In genomic region chr1:51477656-51478081, GRCm38 (mm10) we compare ENCODE assay signal across 8 mouse cellular contexts. TPM values are rescaled to one million over a fixed set of nuclear protein-coding genes. Genes with fewer than 3 reads are reported as not detected.
DNase-seq lines count a peak whose midpoint lies in the region; ATAC-seq and TF ChIP-seq lines count a peak whose summit lies in the region.

No protein-coding gene starts in this region.

- no peaks in the 10 kb centered on the region for H3K36me3 ChIP-seq in forebrain, embryonic 14.5 days (ENCODE audit: control insufficient read depth, insufficient read depth, low read length)
- no peaks in the 10 kb centered on the region for H3K36me3 ChIP-seq in hindbrain, embryonic 15.5 days
- H3K36me3 ChIP-seq in limb, embryonic 13.5 days, result no peaks in the 10 kb centered on the region
- no peaks in the 10 kb centered on the region for H3K36me3 ChIP-seq in midbrain, embryonic 15.5 days (replicated peaks)
- peaks cover 23% of the 10 kb centered on the region for H3K36me3 ChIP-seq in thymus, adult 2 months (ENCODE audit: control insufficient read depth, insufficient read depth, low read length)

- TF ChIP-seq CTCF in thymus, adult 2 months (IDR thresholded peaks at IDR 0.05; ENCODE audit: borderline replicate concordance, control insufficient read depth, extremely low read depth, insufficient read depth, low read length, poor library complexity), result no peak

- no peak for TF ChIP-seq POLR2A in thymus, adult 2 months (IDR thresholded peaks at IDR 0.05; ENCODE audit: control insufficient read depth, extremely low read depth, insufficient read depth, low read length, poor library complexity)

- peak; percentile 62 for DNase-seq in cerebellum, postnatal 14 days
- no peak for DNase-seq in cerebellum, adult 11 months
- DNase-seq in adrenal gland, adult 2 months, result peak; percentile 66
- DNase-seq in forebrain, embryonic 14.5 days (ENCODE audit: low spot score), result peak; percentile 25
- DNase-seq in thymus, adult 2 months, result peak; percentile 60

- peak; percentile 40 for ATAC-seq in forebrain, embryonic 14.5 days
- peak; percentile 39 for ATAC-seq in hindbrain, embryonic 15.5 days (ENCODE audit: low FRiP score, low read depth)
- no peak for ATAC-seq in limb, embryonic 13.5 days (ENCODE audit: low FRiP score, low read depth)
- ATAC-seq in midbrain, embryonic 15.5 days (replicated peaks), result peak; percentile 62

- peak overlapping the region; percentile 99 for H3K4me2 ChIP-seq in forebrain, embryonic 14.5 days (ENCODE audit: low read length)
- H3K4me2 ChIP-seq in hindbrain, embryonic 15.5 days, result peak overlapping the region; percentile 97
- H3K4me2 ChIP-seq in limb, embryonic 13.5 days (replicated peaks), result peak overlapping the region; percentile 96
- H3K4me2 ChIP-seq in midbrain, embryonic 15.5 days, result peak overlapping the region; percentile 97

- peak overlapping the region; percentile 58 for H3K4me3 ChIP-seq in forebrain, embryonic 14.5 days (ENCODE audit: low read depth, low read length)
- H3K4me3 ChIP-seq in hindbrain, embryonic 15.5 days, result peak overlapping the region; percentile 66
- peak overlapping the region; percentile 57 for H3K4me3 ChIP-seq in limb, embryonic 13.5 days
- H3K4me3 ChIP-seq in midbrain, embryonic 15.5 days, result peak overlapping the region; percentile 69
- peak overlapping the region; percentile 57 for H3K4me3 ChIP-seq in thymus, adult 2 months (ENCODE audit: control insufficient read depth, insufficient read depth, low read length)

- no peaks in the 10 kb centered on the region for H3K27me3 ChIP-seq in forebrain, embryonic 14.5 days (replicated peaks; ENCODE audit: control insufficient read depth, insufficient read depth, low read length)
- H3K27me3 ChIP-seq in hindbrain, embryonic 15.5 days, result no peaks in the 10 kb centered on the region
- H3K27me3 ChIP-seq in limb, embryonic 13.5 days, result peaks cover 5% of the 10 kb centered on the region; the same call in 1 of the 2 replicates
- no peaks in the 10 kb centered on the region for H3K27me3 ChIP-seq in midbrain, embryonic 15.5 days (replicated peaks)
- no peaks in the 10 kb centered on the region for H3K27me3 ChIP-seq in thymus, adult 2 months (ENCODE audit: control insufficient read depth, insufficient read depth, low read length)

- H3K4me1 ChIP-seq in forebrain, embryonic 14.5 days (ENCODE audit: control insufficient read depth, insufficient read depth, low read length), result peaks cover 6% of the 10 kb centered on the region; the same call in 1 of the 2 replicates
- peaks cover 5% of the 10 kb centered on the region; the same call in 1 of the 2 replicates for H3K4me1 ChIP-seq in hindbrain, embryonic 15.5 days (replicated peaks)
- H3K4me1 ChIP-seq in limb, embryonic 13.5 days, result peaks cover 7% of the 10 kb centered on the region
- no peaks in the 10 kb centered on the region for H3K4me1 ChIP-seq in midbrain, embryonic 15.5 days
- H3K4me1 ChIP-seq in thymus, adult 2 months (replicated peaks; ENCODE audit: control insufficient read depth, insufficient read depth, low read length), result peaks cover 7% of the 10 kb centered on the region

- no peaks in the 10 kb centered on the region for H3K9me3 ChIP-seq in forebrain, embryonic 14.5 days (replicated peaks; ENCODE audit: control insufficient read depth, low read length)
- H3K9me3 ChIP-seq in hindbrain, embryonic 15.5 days, result no peaks in the 10 kb centered on the region
- no peaks in the 10 kb centered on the region for H3K9me3 ChIP-seq in limb, embryonic 13.5 days
- H3K9me3 ChIP-seq in midbrain, embryonic 15.5 days, result no peaks in the 10 kb centered on the region

- peak overlapping the region; percentile 79 for H3K9ac ChIP-seq in forebrain, embryonic 14.5 days (ENCODE audit: low read length)
- H3K9ac ChIP-seq in hindbrain, embryonic 15.5 days, result peak overlapping the region; percentile 68
- peak overlapping the region; percentile 67 for H3K9ac ChIP-seq in limb, embryonic 13.5 days
- H3K9ac ChIP-seq in midbrain, embryonic 15.5 days, result peak overlapping the region; percentile 66

- H3K27ac ChIP-seq in forebrain, embryonic 14.5 days (ENCODE audit: low read depth, low read length), result peak overlapping the region; percentile 60; the same call in 1 of the 2 replicates
- peak overlapping the region; percentile 77 for H3K27ac ChIP-seq in hindbrain, embryonic 15.5 days (replicated peaks)
- H3K27ac ChIP-seq in limb, embryonic 13.5 days, result no peak overlapping the region
- peak overlapping the region; percentile 83 for H3K27ac ChIP-seq in midbrain, embryonic 15.5 days
- H3K27ac ChIP-seq in thymus, adult 2 months (ENCODE audit: control insufficient read depth, insufficient read depth, low read length), result peak overlapping the region; percentile 67

- under 1% methylated on average over 25 of the region's 25 CpGs for WGBS in forebrain, embryonic 14.5 days
- under 1% methylated on average over 25 of the region's 25 CpGs for WGBS in hindbrain, embryonic 15.5 days
- under 1% methylated on average over 25 of the region's 25 CpGs for whole genome bisulfite sequencing in limb, embryonic 13.5 days
- under 1% methylated on average over 25 of the region's 25 CpGs for WGBS in midbrain, embryonic 15.5 days
- under 1% methylated on average over 25 of the region's 25 CpGs for WGBS in thymus, adult 2 months

RNA-seq across cellular contexts. Expression of gene Nabp1, which starts 0.6 kb away (rescaled TPM):
- total RNA-seq in adrenal gland, adult 2 months (2021), result 10 to 100 TPM; 51.2 to 66.1 TPM
- 12.9 and 17.2 TPM in 2 replicates for polyA plus RNA-seq in adrenal gland, adult 2 months (2012; rRNA removed)
- polyA plus RNA-seq in forebrain, embryonic 14.5 days (2014; fragmentation: Nextera tagmentation; extraction: Ambion mirVana), result 7.9 and 8.7 TPM in 2 replicates
- 8.1 and 9.2 TPM in 2 replicates for polyA plus RNA-seq in hindbrain, embryonic 15.5 days (2015; fragmentation: Nextera tagmentation; extraction: Ambion mirVana)
- 6.3 and 7.9 TPM in 2 replicates for polyA plus RNA-seq in limb, embryonic 13.5 days (2015; fragmentation: Nextera tagmentation; extraction: Ambion mirVana)
- 8.9 and 9.2 TPM in 2 replicates for polyA plus RNA-seq in midbrain, embryonic 15.5 days (2015; fragmentation: Nextera tagmentation; extraction: Ambion mirVana)
- polyA plus RNA-seq in thymus, adult 2 months (2012; rRNA removed), result 96.0 and 96.7 TPM in 2 replicates
